Mouse (Mus musculus): Measurements from ENCODE around the gene Cyp4f18. TPM values are rescaled to one million over a fixed set of nuclear protein-coding genes. Genes with fewer than 3 reads are reported as not detected.
"Not testable (repeated sequence)": the region's sequence is repeated elsewhere in the genome, so short reads cannot be mapped to it uniquely, and the experiment has no call there.

Gene Cyp4f18
- not detected in 2 replicates for polyA plus RNA-seq (2011; ENCODE audit: insufficient read depth, insufficient read length, low read depth, missing spikeins)

DNA sequence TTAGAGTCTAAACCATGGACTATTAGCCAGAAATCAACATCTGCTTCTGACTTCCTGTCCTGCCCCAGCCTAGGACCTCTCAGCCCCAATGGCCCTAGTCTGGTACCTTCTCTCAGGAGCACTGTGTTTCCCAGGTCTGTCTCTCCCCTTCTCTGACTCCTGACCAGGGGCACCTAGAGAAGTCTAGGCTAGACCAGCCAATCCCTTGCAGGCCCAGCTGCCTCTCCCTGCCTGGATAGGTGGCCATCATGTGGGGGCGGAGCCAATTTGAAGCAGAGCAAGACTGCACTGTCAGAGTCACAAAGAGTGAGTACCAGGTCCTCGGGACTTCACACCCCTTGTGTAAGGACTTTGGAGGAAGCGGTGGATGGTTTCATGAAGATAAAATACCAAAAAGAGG is at the start of gene Cyp4f18:
TSS of gene Cyp4f18 (minus strand) at position 154 of the 400 bp plus-strand sequence.
- Histone ChIP-seq H3K4me3 (ENCODE audit: low read depth, low read length) (no peak within 1 kb of the TSS), H3K36me3 (ENCODE audit: control insufficient read depth, insufficient read depth, low read length, poor library complexity, severe bottlenecking) (no peaks in the 10 kb centered on the region), H3K9ac (ENCODE audit: low read depth, poor library complexity, severe bottlenecking) (no peak within 1 kb of the TSS), H3K4me1 (ENCODE audit: control insufficient read depth, insufficient read depth, low read length) (no peaks in the 10 kb centered on the region), H3K27ac (ENCODE audit: insufficient read depth, low read length) (no peak within 1 kb of the TSS), H3K27me3 (ENCODE audit: control insufficient read depth, insufficient read depth, low read length, poor library complexity, severe bottlenecking) (peaks cover 1% of the 10 kb centered on the region; the same call in 1 of the 2 replicates), H3K9me3 (replicated peaks; ENCODE audit: control insufficient read depth, insufficient read depth, low read length, poor library complexity, severe bottlenecking) (no peaks in the 10 kb centered on the region)
- no peak for TF ChIP-seq CTCF (IDR thresholded peaks at IDR 0.05; ENCODE audit: low read depth, low read length)
- no peak for TF ChIP-seq EP300 (IDR thresholded peaks at IDR 0.05; ENCODE audit: insufficient read depth, low read depth, low read length)
- TF ChIP-seq POLR2A (IDR thresholded peaks at IDR 0.05; ENCODE audit: insufficient read depth, low read length): no peak

DNA sequence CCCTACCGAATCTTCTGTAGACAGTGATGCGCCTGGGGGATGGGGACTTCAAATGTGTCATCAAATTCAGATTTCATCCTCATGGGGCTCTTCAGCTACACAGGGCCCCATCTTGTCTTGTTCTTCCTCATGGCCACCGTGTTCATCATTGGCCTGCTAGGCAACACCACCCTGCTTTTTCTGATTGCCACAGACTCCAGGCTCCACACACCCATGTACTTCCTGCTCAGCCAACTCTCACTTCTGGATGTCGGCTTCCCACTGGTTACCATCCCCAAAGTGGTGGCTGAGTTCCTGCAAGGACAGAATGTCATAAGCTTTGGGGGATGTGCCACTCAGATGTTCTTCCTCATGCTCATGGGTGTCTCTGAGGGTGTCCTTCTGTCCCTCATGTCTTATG is 48.2 kb upstream of the Cyp4f18 start:
- not testable (repeated sequence) for H3K9me3 ChIP-seq (replicated peaks; ENCODE audit: control insufficient read depth, insufficient read depth, low read length, poor library complexity, severe bottlenecking); H3K9ac ChIP-seq (ENCODE audit: low read depth, poor library complexity, severe bottlenecking); H3K27me3 ChIP-seq (ENCODE audit: control insufficient read depth, insufficient read depth, low read length, poor library complexity, severe bottlenecking); H3K36me3 ChIP-seq (ENCODE audit: control insufficient read depth, insufficient read depth, low read length, poor library complexity, severe bottlenecking); H3K4me3 ChIP-seq (ENCODE audit: low read depth, low read length); H3K27ac ChIP-seq (ENCODE audit: insufficient read depth, low read length); H3K4me1 ChIP-seq (ENCODE audit: control insufficient read depth, insufficient read depth, low read length)

DNA sequence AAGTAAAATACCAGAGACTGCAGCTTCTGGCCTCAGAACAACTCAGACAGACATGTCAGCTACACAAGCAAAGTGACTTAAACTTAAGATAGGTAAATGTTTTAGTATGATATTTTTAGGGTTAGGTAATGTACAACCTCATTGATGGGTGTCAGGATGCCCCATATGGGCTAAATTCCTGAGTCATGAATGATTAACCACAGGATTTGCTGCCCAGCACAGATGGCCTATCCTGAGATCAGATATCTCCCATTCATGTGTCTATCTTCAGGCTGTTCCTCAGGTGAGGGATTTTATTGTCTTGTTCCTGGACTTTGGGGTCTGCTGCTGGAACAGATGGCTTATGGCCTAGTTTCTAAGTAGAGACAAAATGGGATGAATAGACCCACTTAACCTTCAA is 45.2 kb upstream of the Cyp4f18 start:
- H3K36me3 ChIP-seq (ENCODE audit: control insufficient read depth, insufficient read depth, low read length, poor library complexity, severe bottlenecking); H3K4me1 ChIP-seq (ENCODE audit: control insufficient read depth, insufficient read depth, low read length); H3K27ac ChIP-seq (ENCODE audit: insufficient read depth, low read length); H3K9me3 ChIP-seq (replicated peaks; ENCODE audit: control insufficient read depth, insufficient read depth, low read length, poor library complexity, severe bottlenecking); H3K27me3 ChIP-seq (ENCODE audit: control insufficient read depth, insufficient read depth, low read length, poor library complexity, severe bottlenecking); H3K9ac ChIP-seq (ENCODE audit: low read depth, poor library complexity, severe bottlenecking); H3K4me3 ChIP-seq (ENCODE audit: low read depth, low read length): not testable (repeated sequence)

DNA sequence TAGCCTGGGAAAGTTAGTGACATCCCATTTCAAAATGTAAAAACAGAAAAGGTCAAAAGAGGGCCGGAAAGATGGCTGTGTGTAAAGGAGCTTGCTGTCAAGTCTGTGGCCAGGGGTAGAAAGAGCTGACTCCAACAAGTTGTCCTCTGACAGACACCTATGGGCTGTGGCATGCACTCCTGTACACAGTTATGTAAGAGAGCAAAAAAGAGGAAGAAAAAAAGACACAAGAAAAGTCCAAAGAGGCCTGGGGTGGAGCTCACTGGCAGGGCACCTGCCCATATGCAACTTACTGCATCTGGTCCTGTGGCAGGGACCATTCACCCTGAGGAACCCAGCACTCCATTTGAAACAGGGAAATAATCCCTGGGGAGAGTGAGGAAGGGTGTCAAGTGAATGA is 33.1 kb upstream of the Cyp4f18 start:
- Histone ChIP-seq H3K27ac (ENCODE audit: insufficient read depth, low read length) (no peak overlapping the region), H3K27me3 (ENCODE audit: control insufficient read depth, insufficient read depth, low read length, poor library complexity, severe bottlenecking) (no peaks in the 10 kb centered on the region), H3K4me3 (ENCODE audit: low read depth, low read length) (no peak overlapping the region), H3K9ac (ENCODE audit: low read depth, poor library complexity, severe bottlenecking) (no peak overlapping the region), H3K9me3 (replicated peaks; ENCODE audit: control insufficient read depth, insufficient read depth, low read length, poor library complexity, severe bottlenecking) (no peaks in the 10 kb centered on the region), H3K36me3 (ENCODE audit: control insufficient read depth, insufficient read depth, low read length, poor library complexity, severe bottlenecking) (no peaks in the 10 kb centered on the region), H3K4me1 (ENCODE audit: control insufficient read depth, insufficient read depth, low read length) (no peaks in the 10 kb centered on the region)
- no peak for TF ChIP-seq EP300 (IDR thresholded peaks at IDR 0.05; ENCODE audit: insufficient read depth, low read depth, low read length)
- TF ChIP-seq POLR2A (IDR thresholded peaks at IDR 0.05; ENCODE audit: insufficient read depth, low read length): no peak
- no peak for TF ChIP-seq CTCF (IDR thresholded peaks at IDR 0.05; ENCODE audit: low read depth, low read length)

DNA sequence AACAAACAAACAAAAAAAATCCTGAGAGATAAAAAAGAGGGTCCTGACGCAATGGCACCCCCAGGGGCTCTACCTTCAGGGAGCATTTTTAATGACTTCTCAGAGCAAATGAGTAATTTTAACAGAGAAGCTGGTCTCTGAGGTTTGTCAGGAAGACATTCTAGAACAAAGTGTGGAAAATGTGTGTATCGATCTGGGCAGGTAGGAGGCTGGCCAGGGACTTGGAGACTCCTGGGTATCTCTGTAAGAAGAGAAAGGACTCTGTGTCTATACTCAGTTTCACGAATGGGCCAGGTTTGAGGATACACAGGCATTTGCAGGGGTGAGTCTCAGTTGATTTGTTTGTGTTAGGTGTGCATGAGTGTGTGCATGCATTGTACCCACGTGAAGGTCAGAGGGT is 31.5 kb upstream of the Cyp4f18 start, which contains the start of gene Olfr372:
TSS of gene Olfr372 (plus strand) at position 301 of the 400 bp plus-strand sequence.
- not testable (repeated sequence) for H3K27ac ChIP-seq (ENCODE audit: insufficient read depth, low read length); H3K9ac ChIP-seq (ENCODE audit: low read depth, poor library complexity, severe bottlenecking); H3K36me3 ChIP-seq (ENCODE audit: control insufficient read depth, insufficient read depth, low read length, poor library complexity, severe bottlenecking); H3K4me3 ChIP-seq (ENCODE audit: low read depth, low read length); H3K4me1 ChIP-seq (ENCODE audit: control insufficient read depth, insufficient read depth, low read length); H3K27me3 ChIP-seq (ENCODE audit: control insufficient read depth, insufficient read depth, low read length, poor library complexity, severe bottlenecking); H3K9me3 ChIP-seq (replicated peaks; ENCODE audit: control insufficient read depth, insufficient read depth, low read length, poor library complexity, severe bottlenecking)

DNA sequence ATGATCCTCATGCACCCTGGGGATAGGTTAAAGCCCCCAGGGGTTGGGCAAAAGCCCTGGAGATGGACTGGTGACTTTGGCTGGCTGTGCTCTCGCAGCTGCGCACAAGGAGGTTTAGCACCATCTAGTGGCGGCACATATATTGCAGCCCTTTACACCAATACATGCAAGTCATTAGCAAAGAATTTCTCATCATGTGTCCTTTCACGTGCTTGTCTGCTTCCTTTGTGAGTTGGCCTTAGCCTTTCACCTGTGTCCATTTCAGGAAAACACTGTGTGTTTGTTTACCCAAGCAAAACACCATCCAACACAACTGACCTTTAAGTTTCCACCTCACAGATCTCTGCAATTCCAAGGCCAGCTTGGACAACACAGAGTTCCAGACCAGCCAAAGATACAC is 23.5 kb upstream of the Cyp4f18 start:
- H3K27ac ChIP-seq (ENCODE audit: insufficient read depth, low read length); H3K27me3 ChIP-seq (ENCODE audit: control insufficient read depth, insufficient read depth, low read length, poor library complexity, severe bottlenecking); H3K36me3 ChIP-seq (ENCODE audit: control insufficient read depth, insufficient read depth, low read length, poor library complexity, severe bottlenecking); H3K9ac ChIP-seq (ENCODE audit: low read depth, poor library complexity, severe bottlenecking); H3K4me3 ChIP-seq (ENCODE audit: low read depth, low read length); H3K9me3 ChIP-seq (replicated peaks; ENCODE audit: control insufficient read depth, insufficient read depth, low read length, poor library complexity, severe bottlenecking); H3K4me1 ChIP-seq (ENCODE audit: control insufficient read depth, insufficient read depth, low read length): not testable (repeated sequence)

DNA sequence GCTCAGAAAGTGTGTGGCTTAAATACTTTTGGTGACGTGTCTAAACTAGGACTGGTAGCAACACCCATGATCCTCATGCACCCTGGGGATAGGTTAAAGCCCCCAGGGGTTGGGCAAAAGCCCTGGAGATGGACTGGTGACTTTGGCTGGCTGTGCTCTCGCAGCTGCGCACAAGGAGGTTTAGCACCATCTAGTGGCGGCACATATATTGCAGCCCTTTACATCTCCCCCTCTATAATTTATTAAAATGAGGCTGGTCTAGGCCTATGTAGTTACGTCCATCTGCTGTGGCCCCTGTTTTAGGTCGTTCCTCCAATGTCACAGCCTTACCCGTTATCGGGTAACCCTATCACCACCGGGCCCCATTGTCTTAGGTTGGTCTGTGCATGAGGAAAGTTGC is 15.5 kb upstream of the Cyp4f18 start:
- H3K4me1 ChIP-seq (ENCODE audit: control insufficient read depth, insufficient read depth, low read length); H3K9me3 ChIP-seq (replicated peaks; ENCODE audit: control insufficient read depth, insufficient read depth, low read length, poor library complexity, severe bottlenecking); H3K27me3 ChIP-seq (ENCODE audit: control insufficient read depth, insufficient read depth, low read length, poor library complexity, severe bottlenecking); H3K9ac ChIP-seq (ENCODE audit: low read depth, poor library complexity, severe bottlenecking); H3K4me3 ChIP-seq (ENCODE audit: low read depth, low read length); H3K36me3 ChIP-seq (ENCODE audit: control insufficient read depth, insufficient read depth, low read length, poor library complexity, severe bottlenecking); H3K27ac ChIP-seq (ENCODE audit: insufficient read depth, low read length): not testable (repeated sequence)

Measured in ES-Bruce4 (cell line).